Mouse (Mus musculus): ENCODE data around the gene Gpr27. TPM values are rescaled to one million over a fixed set of nuclear protein-coding genes. Genes with fewer than 3 reads are reported as not detected.
A peak's percentile ranks its signal among the peaks of the same experiment; 100 is the strongest.

The Gpr27 gene
- polyA plus RNA-seq, 1 experiment from 2014 or later = 20.7 TPM

DNA sequence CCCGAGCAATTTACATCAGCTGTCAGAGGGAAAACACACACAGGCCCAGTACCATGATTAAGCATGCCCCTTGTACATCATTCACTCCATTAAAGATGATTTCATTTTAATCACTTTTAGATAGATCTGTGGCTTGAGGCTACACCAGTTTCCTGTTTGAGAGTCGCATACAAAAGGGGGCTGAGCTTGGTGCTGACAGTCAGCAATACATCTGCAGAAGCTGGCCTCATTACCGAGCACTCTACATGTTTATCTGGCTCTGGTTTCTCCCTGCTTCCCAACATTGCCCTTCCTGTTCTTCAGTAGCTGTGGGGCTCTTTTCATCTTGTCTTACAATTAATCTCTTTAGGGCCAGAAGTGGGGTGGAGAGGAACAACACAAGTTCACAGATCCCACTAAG lies 32.0 kb upstream of the Gpr27 start:
- no peaks in the 10 kb centered on the region for H3K9me3 ChIP-seq (replicated peaks)
- H3K27me3 ChIP-seq (replicated peaks) = peaks cover 9% of the 10 kb centered on the region; the same call in 1 of the 2 replicates
- peaks cover 6% of the 10 kb centered on the region; the same call in 1 of the 2 replicates for H3K4me1 ChIP-seq
- no peak for ATAC-seq (ENCODE audit: low FRiP score)
- H3K4me3 ChIP-seq (replicated peaks) = no peak overlapping the region
- H3K4me2 ChIP-seq = no peak overlapping the region
- H3K27ac ChIP-seq (replicated peaks) = no peak overlapping the region
- H3K36me3 ChIP-seq = no peaks in the 10 kb centered on the region
- H3K9ac ChIP-seq (replicated peaks) = no peak overlapping the region
- 27% methylated on average over 3 of the region's 3 CpGs for WGBS

GRCm38 (mm10) chr6:99663232-99663631 lies 29.2 kb upstream of the Gpr27 start:
- no peak for ATAC-seq (ENCODE audit: low FRiP score)
- Histone ChIP-seq H3K4me1 (peaks cover 26% of the 10 kb centered on the region), H3K27ac (replicated peaks) (no peak overlapping the region), H3K36me3 (no peaks in the 10 kb centered on the region), H3K9me3 (replicated peaks) (no peaks in the 10 kb centered on the region), H3K9ac (replicated peaks) (no peak overlapping the region), H3K4me2 (no peak overlapping the region), H3K27me3 (replicated peaks) (peaks cover 9% of the 10 kb centered on the region; the same call in 1 of the 2 replicates), H3K4me3 (replicated peaks) (no peak overlapping the region)
- WGBS = 84% methylated on average over 8 of the region's 8 CpGs

GRCm38 (mm10) chr6:99665457-99666317 lies 26.8 kb upstream of the Gpr27 start:
- Histone ChIP-seq H3K4me1 (peaks cover 48% of the 10 kb centered on the region), H3K4me2 (peak overlapping the region; percentile 96), H3K36me3 (no peaks in the 10 kb centered on the region), H3K27me3 (replicated peaks) (peaks cover 6% of the 10 kb centered on the region; the same call in 1 of the 2 replicates), H3K27ac (replicated peaks) (peak overlapping the region; percentile 69), H3K9ac (replicated peaks) (peak overlapping the region; percentile 82), H3K9me3 (replicated peaks) (no peaks in the 10 kb centered on the region), H3K4me3 (replicated peaks) (peak overlapping the region; percentile 68)
- no peak for ATAC-seq (ENCODE audit: low FRiP score)
- 31% methylated on average over 16 of the region's 16 CpGs for WGBS

DNA sequence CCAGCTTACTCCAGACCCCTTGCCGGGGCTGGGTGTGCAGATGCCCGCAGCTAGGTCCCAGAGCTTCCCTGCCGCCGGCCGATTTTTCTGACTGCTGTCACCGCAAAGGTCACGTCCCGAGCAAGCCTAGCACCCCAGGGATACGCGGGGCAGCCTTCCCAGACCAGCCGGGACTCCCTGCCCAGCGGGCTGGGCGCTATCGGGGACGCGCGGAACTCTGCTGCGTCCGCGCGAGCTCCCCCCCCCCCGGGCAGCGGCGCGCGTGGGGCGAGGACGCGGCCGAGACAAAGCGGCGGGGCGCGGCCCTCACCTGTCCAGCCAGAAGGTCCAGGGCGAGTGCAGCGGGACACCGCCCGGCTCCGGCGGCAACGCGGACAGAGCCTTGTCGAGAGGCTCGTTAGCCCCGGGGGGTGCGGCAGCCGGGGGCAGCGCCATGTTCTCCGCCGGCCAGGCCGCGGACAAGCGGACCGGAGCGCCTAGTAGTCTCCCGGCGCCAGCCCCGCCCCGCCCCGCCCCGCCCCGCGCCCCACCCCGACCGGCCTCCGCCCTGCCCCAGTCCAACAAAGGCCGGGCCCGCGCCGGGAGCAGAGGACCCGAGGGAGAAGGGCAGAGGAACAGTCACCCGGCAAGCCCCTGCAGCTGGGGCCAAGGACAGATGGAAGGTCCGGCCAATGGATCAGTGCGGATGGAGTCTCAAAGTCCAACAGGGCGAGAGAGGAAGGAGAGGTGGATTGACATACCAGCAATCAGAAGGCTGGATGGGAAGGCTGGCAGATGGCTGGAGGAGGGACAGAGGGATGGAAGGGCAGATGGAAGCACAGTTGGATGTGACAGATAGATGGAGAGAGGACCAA lies 25.9 kb upstream of the Gpr27 start, which contains the start of the genes Eif4e3 and Gm20696:
Gene Eif4e3 (minus strand): TSS at position 454 of the 854 bp plus-strand sequence.
Gene Gm20696 (minus strand): TSS at position 480 of the 854 bp plus-strand sequence.
- under 1% methylated on average over 72 of the region's 75 CpGs for WGBS
- peak; percentile 21; the same call in 1 of the 2 replicates for ATAC-seq (ENCODE audit: low FRiP score)
- peak within 1 kb of the TSS; percentile 82 for H3K9ac ChIP-seq (replicated peaks)
- H3K27ac ChIP-seq (replicated peaks) = peak within 1 kb of the TSS; percentile 69
- H3K36me3 ChIP-seq = no peaks in the 10 kb centered on the region
- peaks cover 52% of the 10 kb centered on the region for H3K4me1 ChIP-seq
- H3K4me3 ChIP-seq (replicated peaks) = peak within 1 kb of the TSS; percentile 68
- no peaks in the 10 kb centered on the region for H3K9me3 ChIP-seq (replicated peaks)
- peak within 1 kb of the TSS; percentile 96 for H3K4me2 ChIP-seq
- peaks cover 6% of the 10 kb centered on the region; the same call in 1 of the 2 replicates for H3K27me3 ChIP-seq (replicated peaks)

GRCm38 (mm10) chr6:99667290-99667689 lies 25.2 kb upstream of the Gpr27 start:
- peaks cover 52% of the 10 kb centered on the region for H3K4me1 ChIP-seq
- 41% methylated on average over 8 of the region's 8 CpGs for WGBS
- H3K27me3 ChIP-seq (replicated peaks) = peaks cover 6% of the 10 kb centered on the region; the same call in 1 of the 2 replicates
- no peaks in the 10 kb centered on the region for H3K9me3 ChIP-seq (replicated peaks)
- peak overlapping the region; percentile 96 for H3K4me2 ChIP-seq
- peak overlapping the region; percentile 82 for H3K9ac ChIP-seq (replicated peaks)
- peak overlapping the region; percentile 68 for H3K4me3 ChIP-seq (replicated peaks)
- H3K36me3 ChIP-seq = no peaks in the 10 kb centered on the region
- ATAC-seq (ENCODE audit: low FRiP score) = no peak
- H3K27ac ChIP-seq (replicated peaks) = peak overlapping the region; percentile 69

DNA sequence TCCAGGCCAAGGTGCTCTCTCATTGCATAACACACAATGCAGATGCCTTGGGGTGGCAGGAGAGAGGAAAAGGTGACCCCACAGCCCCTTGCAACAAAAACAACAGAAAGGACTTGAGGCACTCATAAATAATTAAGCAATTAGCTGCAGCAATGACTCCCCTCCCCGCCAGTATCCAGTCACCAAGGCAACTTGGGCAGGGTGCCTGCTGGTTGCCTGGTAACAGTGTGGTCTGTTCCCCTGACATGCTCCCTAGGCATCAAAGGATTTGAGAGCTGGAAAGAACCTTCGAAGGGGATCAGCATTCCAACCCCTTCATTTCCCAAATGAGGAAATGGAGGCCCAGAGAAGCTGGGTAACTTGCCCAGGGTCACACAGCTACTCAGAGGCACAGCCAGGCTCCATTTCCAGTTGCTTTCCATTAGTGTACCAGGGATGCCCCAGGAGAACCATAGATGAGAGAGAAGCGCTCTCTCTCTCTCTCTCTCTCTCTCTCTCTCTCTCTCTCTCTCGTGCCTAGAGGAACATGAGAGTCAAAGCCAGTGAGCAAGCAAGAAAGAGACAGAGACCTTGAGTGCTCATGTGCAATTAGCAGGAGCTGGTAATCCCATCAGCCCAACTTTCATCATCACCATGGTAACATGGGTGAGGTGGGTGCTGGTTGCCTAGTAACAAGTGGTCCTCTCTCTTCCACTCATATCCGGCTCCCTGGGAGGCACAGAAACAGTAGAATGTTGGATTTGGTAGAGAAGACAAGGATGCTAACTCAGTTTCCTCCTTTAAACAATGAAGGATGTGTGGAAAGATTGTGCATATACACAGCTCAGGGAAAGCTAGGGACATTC lies 22.8 kb upstream of the Gpr27 start:
- Histone ChIP-seq H3K27ac (replicated peaks) (peak overlapping the region; percentile 71), H3K4me2 (peak overlapping the region; percentile 5; the same call in 1 of the 2 replicates), H3K27me3 (replicated peaks) (peaks cover under 1% of the 10 kb centered on the region; the same call in 1 of the 2 replicates), H3K4me3 (replicated peaks) (no peak overlapping the region), H3K9me3 (replicated peaks) (no peaks in the 10 kb centered on the region), H3K4me1 (peaks cover 52% of the 10 kb centered on the region), H3K36me3 (no peaks in the 10 kb centered on the region), H3K9ac (replicated peaks) (no peak overlapping the region)
- peak; percentile 83 for ATAC-seq (ENCODE audit: low FRiP score)
- 12% methylated on average over 5 of the region's 5 CpGs for WGBS

- H3K9me3 ChIP-seq (replicated peaks) = no peaks in the 10 kb centered on the region
- H3K4me1 ChIP-seq = peaks cover 47% of the 10 kb centered on the region
- WGBS = 56% methylated on average over 7 of the region's 7 CpGs
- H3K4me2 ChIP-seq = no peak overlapping the region
- H3K27ac ChIP-seq (replicated peaks) = peak overlapping the region; percentile 71
- no peak overlapping the region for H3K4me3 ChIP-seq (replicated peaks)
- no peaks in the 10 kb centered on the region for H3K27me3 ChIP-seq (replicated peaks)
- H3K36me3 ChIP-seq = no peaks in the 10 kb centered on the region
- ATAC-seq (ENCODE audit: low FRiP score) = peak; percentile 28; the same call in 1 of the 2 replicates
- no peak overlapping the region for H3K9ac ChIP-seq (replicated peaks)
Measured at GRCm38 (mm10) chr6:99670481-99671119, 21.9 kb upstream of the Gpr27 start.

DNA sequence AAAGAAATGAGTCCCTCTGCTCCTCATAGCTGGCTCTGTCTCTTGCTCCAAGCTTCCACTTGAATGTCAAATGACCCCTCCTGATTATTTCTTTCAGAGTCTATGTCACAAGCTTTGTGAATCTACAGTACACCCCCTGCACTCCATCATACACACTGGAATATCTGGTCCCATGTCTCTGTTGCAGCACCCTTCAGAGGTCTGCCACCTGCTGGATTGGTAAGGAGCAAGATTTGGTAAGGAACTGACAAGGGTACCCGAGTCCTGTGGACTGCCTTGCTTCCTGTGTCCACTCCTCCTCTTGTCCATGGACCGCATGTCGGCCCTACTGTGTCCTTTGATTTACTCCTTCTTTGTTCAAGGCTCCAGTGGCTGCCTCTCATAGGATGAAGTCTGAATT lies 20.7 kb upstream of the Gpr27 start:
- Histone ChIP-seq H3K4me1 (peaks cover 41% of the 10 kb centered on the region), H3K4me2 (no peak overlapping the region), H3K9ac (replicated peaks) (no peak overlapping the region), H3K27ac (replicated peaks) (no peak overlapping the region), H3K4me3 (replicated peaks) (no peak overlapping the region), H3K9me3 (replicated peaks) (no peaks in the 10 kb centered on the region), H3K27me3 (replicated peaks) (no peaks in the 10 kb centered on the region), H3K36me3 (no peaks in the 10 kb centered on the region)
- no peak for ATAC-seq (ENCODE audit: low FRiP score)
- WGBS = 53% methylated on average over 3 of the region's 3 CpGs

DNA sequence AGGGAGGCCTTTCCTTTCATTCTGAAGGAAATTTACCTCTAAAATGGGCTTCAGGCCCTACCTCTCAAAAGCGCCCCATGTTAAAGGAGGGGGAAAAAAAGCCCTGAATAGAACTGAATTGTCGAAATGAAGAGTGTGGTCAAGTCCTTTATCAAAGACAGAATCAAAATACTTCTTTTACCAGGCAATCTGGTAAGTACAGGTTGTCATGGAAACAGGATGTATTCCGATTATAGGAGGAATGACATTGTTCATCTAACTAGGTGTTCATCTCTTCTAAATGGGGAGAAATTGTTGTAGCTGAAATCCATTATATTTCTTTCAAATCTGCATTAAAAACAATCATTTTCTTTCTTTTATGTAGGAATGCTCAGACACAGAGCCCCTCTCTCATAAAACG lies 18.0 kb upstream of the Gpr27 start:
- Histone ChIP-seq H3K27me3 (replicated peaks) (no peaks in the 10 kb centered on the region), H3K36me3 (no peaks in the 10 kb centered on the region), H3K9ac (replicated peaks) (no peak overlapping the region), H3K4me3 (replicated peaks) (no peak overlapping the region), H3K4me1 (peaks cover 17% of the 10 kb centered on the region), H3K27ac (replicated peaks) (no peak overlapping the region), H3K9me3 (replicated peaks) (no peaks in the 10 kb centered on the region), H3K4me2 (no peak overlapping the region)
- no peak for ATAC-seq (ENCODE audit: low FRiP score)
- 71% methylated on average over 4 of the region's 4 CpGs for WGBS

GRCm38 (mm10) chr6:99677325-99677724 lies 15.2 kb upstream of the Gpr27 start:
- Histone ChIP-seq H3K36me3 (no peaks in the 10 kb centered on the region), H3K27me3 (replicated peaks) (no peaks in the 10 kb centered on the region), H3K4me1 (no peaks in the 10 kb centered on the region), H3K27ac (replicated peaks) (no peak overlapping the region), H3K4me3 (replicated peaks) (no peak overlapping the region), H3K9ac (replicated peaks) (no peak overlapping the region), H3K4me2 (no peak overlapping the region), H3K9me3 (replicated peaks) (no peaks in the 10 kb centered on the region)
- ATAC-seq (ENCODE audit: low FRiP score) = no peak
- 82% methylated on average over 8 of the region's 8 CpGs for WGBS

All from neural tube, embryonic 15.5 days (tissue).